Mouse (Mus musculus) left cerebral cortex, postnatal 14 days (tissue): ENCODE data around the gene St8sia2. TPM values are rescaled to one million over a fixed set of nuclear protein-coding genes. Genes with fewer than 3 reads are reported as not detected.
A peak's percentile ranks its signal among the peaks of the same experiment; 100 is the strongest.
"Not testable (repeated sequence)": the region's sequence is repeated elsewhere in the genome, so short reads cannot be mapped to it uniquely, and the experiment has no call there.

Source experiments
- DNase-seq, 2 experiments: peaks; one replicate each; pipeline ENCODE4 v3.0.0; 2021 to 2022; ENCODE audit warnings: low spot score in 2 of 2, mixed read lengths in 1 of 2
- intact Hi-C: fragments of 180-260 bp; cut with DNase I; formaldehyde crosslinking; loops from one replicate; pipeline ENCODE4 v1.15.1; 2025
- total RNA-seq, 2 experiments: library from RNA; stranded (reverse); gene quantifications; 2 replicates each; pipeline ENCODE4 v1.2.3; 2021

Gene St8sia2
- total RNA-seq, 2 experiments from 2014 or later, result 3.3 to 4.2 TPM

GRCm38 (mm10) chr7:74006364-74006763, 7.1 kb downstream of the St8sia2 start:
- DNase-seq, result no peak
- intact Hi-C loops, result no loop called here

DNA sequence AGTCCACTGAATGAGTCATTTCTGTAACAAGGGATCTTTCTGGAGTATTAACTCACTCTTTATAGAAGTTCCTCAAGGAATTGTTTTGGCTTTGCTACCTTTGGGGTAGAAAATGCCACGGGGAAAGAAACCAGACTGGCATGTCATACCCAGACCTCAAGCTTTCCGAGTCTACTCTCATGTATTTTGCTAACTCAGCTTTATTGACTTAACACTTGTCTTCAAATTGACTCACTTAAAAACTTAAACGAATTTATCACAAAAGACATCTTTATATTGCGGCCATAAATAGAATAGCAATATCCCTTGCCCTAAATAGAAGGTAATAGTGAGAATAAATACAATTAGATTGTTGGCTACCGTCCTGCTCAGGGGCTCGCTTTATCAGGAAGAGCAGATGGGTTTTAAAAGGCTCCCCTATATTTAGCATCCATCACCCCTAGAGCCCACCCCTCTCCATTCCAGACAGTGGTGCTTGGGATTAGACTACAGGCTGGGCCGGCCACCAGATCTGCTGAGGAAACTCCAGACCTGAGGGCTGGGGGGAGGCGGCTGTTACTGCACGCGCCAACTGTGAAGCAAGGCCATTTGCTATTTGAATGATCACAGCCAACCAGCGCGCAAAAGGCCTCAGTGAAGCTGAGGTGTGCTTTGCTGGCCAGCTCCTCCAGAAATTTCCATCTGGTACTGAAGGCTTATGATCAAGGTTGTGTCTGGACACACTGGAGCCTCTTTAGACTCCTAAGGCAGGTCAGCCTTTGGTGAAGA, 12.6 kb downstream of the St8sia2 start:
- DNase-seq, result no peak
- intact Hi-C loops, result no loop called here

- peak in 1 of 2 experiments; percentile 24 for DNase-seq
- intact Hi-C loops, result no loop called here
Observed at GRCm38 (mm10) chr7:73989366-73989765, 24.1 kb downstream of the St8sia2 start.

DNA sequence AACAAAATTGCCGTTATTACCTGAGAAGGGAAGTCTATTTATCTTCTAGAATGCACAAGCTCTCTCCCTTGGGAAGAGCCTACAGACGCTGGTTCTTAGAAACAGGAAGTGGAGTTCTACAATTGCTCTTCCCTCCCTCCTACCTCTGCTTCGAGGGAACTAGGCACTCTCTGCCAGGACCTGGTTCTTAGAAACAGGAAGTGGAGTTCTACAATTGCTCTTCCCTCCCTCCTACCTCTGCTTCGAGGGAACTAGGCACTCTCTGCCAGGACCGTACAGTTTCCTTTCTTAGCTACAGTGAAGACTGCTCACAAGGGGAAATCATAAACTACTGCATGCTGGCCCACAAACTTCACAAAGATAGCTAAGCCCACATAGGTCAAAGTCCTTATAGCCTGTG, 41.3 kb downstream of the St8sia2 start:
- DNase-seq, intact Hi-C loops: not testable (repeated sequence)

DNA sequence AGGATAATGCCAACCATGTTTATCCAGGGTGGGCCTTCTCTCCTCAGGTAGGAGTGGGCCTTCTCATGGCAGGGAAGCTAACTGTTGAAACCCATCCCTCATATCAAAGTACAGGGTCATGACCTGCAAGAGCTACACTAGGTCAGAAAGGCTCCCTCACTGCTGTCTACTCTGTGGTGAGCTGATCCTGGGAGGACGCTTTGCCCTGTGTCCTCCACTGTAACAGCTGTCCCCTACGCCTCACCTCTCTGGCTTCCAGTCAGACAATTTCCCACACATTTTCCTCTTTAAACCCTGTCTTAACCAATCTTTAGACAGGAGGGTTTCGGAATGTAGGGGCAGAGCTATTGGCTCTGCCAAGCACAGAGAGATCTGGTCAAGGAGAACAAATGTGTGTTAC, 48.3 kb downstream of the St8sia2 start:
- no peak for DNase-seq
- intact Hi-C loops, result no loop called here

GRCm38 (mm10) chr7:73962431-73962830, 51.1 kb downstream of the St8sia2 start:
- no peak for DNase-seq
- intact Hi-C loops, result no loop called here

DNA sequence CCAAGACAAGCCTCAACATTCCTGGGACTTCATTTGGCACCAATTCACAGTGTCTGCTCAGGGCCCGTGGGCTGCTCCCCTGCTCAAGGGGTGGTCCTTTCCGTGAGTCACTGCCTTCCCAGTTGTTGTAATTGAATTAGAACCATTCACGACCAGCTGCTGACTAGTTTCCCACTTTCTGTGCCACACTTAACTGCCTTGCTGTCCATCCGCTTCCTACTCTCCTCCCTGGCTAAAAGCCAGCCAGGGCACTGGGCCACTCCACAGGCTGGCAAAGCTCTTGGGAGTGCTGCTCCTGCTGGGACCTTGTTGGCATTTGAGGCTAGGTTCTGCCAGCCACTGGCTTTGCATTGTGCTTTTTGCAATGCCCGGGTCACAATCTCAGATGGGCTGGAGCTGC, 59.0 kb downstream of the St8sia2 start:
- intact Hi-C loops, result no loop called here
- peak in 1 of 2 experiments; percentile 18 for DNase-seq

DNA sequence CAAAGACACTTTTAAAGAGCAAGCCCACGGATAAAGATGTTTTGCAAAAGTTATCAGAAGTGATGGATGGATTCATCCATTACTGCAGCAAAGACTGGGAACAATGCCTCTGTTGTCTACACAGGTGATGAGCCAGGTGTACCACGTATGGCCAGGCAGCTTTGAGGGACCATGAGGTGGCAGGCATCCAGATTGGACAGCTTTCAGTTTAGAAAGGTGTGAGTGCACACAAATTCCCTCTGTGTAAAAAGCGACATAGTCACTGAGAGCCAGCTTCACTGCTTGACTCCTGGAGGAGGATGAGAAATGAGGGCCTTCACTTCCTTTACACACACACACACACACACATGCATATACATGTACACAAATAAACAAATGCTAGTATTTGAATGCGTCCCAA, 60.4 kb downstream of the St8sia2 start:
- intact Hi-C loops, result no loop called here
- no peak for DNase-seq

GRCm38 (mm10) chr7:73941640-73942039, 71.8 kb downstream of the St8sia2 start:
- intact Hi-C loops, result no loop called here
- DNase-seq, result peak in 1 of 2 experiments; percentile 25

DNA sequence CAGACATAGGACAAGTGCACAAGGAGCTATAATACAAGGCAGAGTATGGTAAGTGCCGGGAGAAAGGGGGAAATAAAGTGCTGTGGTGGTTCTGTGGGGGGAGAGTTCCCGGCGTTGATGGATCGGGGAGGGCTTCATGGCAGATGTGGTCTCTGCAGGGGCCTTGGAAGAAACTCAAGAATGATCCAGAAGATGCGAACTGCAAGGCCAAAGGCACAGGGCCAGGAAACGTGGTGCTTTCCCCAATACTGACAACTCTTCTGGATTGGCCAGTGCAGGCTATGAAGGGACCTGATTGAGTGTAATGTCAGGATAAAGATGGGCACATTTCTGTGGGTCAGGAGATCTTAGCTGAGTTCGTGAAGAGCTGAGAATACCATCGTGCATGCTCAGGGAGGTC, 74.3 kb downstream of the St8sia2 start:
- DNase-seq, result no peak
- intact Hi-C loops, result no loop called here

- DNase-seq, result no peak
- intact Hi-C loops, result no loop called here
Observed at GRCm38 (mm10) chr7:73938046-73938810, 75.3 kb downstream of the St8sia2 start.

DNA sequence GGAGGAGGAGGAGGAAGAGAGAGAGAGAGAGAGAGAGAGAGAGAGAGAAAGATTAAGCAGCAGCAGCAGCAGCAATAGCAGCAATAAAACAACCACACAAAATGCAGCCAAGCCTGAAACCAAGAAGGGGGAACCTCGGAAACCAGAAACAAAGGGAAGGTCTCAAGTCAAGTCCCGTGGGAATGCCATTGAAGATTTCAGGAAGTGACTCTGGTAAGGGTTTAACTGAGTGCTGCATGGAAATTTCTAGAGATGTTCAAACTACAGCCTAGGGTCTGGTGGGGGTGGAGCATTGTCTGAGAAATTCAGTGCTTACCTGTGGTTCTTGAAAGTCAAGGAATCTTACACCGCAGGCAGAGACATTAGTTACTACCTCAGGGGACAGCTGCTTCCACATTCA, 77.4 kb downstream of the St8sia2 start:
- intact Hi-C loops, result no loop called here
- DNase-seq, result no peak

- intact Hi-C loops, result no loop called here
- DNase-seq, result no peak
Observed at GRCm38 (mm10) chr7:73935703-73936102, 77.8 kb downstream of the St8sia2 start.

GRCm38 (mm10) chr7:73933036-73933435, 80.5 kb downstream of the St8sia2 start:
- DNase-seq, result no peak
- intact Hi-C loops, result no loop called here

DNA sequence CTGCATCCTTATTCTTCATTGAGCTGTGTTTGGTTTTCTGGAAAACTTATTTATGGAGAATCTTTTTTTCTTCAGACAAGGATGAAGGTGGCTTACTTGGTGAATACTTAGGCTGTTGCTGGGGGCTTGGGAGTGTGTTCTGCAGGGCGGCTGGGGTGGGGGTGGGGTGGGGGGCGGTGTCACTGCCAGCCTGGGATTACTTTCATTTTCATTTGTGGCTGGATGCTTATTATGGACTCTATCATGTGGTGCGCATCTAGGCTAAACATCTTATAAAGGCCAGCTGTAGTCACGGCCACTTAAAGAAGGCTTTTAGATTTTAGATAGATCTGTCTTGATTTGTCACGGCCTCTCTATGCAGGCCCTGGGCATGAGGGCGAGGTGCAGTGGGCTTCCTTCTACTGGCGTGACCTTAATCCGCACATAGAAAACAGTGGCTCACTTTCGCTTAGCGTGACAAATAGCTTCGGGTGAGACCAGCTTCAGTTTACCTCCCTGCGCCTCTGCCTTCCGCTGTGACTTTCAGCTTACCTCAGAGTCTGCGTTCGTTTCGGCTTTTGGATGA, 92.5 kb downstream of the St8sia2 start:
- intact Hi-C loops, result no loop called here
- DNase-seq, result no peak

GRCm38 (mm10) chr7:73917633-73918311, 95.7 kb downstream of the St8sia2 start:
- peak; percentile 89 to 91 for DNase-seq
- intact Hi-C loops, result no loop called here

DNA sequence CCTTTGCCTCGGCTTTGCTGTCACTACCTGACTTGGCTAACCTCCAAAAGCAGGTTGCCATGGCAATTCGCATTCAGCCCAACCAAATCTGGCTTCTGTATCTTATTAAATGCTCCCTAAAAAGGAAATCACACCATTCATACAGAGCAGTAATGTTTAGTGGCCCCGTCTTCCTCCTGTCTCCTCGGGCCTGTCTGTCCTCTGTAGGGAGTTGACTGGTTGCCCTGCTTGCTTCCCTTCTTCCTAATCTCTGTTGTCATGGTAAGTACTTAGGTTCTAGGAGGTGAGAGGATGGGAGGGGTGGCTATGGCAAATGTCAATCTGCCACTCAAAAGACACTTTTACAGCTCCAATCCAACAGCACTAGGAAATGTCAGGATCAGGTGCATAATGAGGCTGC, 101.6 kb downstream of the St8sia2 start:
- intact Hi-C loops, result no loop called here
- DNase-seq, result no peak

- intact Hi-C loops, result no loop called here
- DNase-seq, result no peak
Observed at GRCm38 (mm10) chr7:73910843-73911242, 102.6 kb downstream of the St8sia2 start.

GRCm38 (mm10) chr7:73909432-73910205, 103.9 kb downstream of the St8sia2 start:
- intact Hi-C loops, result no loop called here
- no peak for DNase-seq
